Mouse (Mus musculus): Measurements from ENCODE around the gene Il17a. TPM values are rescaled to one million over a fixed set of nuclear protein-coding genes. Genes with fewer than 3 reads are reported as not detected.
"Not testable (repeated sequence)": the region's sequence is repeated elsewhere in the genome, so short reads cannot be mapped to it uniquely, and the experiment has no call there.

Gene Il17a
- polyA plus RNA-seq, 1 experiment from 2014 or later, result not detected

DNA sequence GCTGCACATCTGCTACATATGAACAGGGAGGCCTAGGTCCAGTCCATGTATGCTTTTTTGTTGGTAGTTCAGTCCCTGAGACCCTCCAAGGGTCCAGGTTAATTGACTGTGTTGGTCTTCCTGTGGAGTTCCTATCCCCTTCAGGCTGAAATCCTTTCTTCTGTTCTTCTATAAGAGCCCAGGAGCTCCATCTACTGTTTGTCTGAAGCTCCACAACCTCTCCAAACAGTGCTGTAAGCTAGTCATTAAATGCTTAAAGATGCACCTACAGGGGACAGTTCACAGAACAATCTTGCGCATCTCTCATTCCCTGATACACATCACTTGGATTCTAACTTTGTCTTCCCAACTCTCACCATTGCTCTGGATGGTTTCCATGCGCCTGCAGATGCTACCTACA is 7.8 kb downstream of the Il17a start:
- no peaks in the 10 kb centered on the region for H3K27me3 ChIP-seq
- no peak for DNase-seq (ENCODE audit: low read depth, low spot score)
- TF ChIP-seq CTCF (IDR thresholded peaks at IDR 0.05), result peak; percentile 75
- peak; percentile 71 for ATAC-seq
- in situ Hi-C loops (cut with MboI; ENCODE audit: low pct_unique_long_range_greater_than_20kb), result no loop called here
- ChIA-PET POLR2A (interaction anchor here (0.6 kb wide), 2 partner anchors 29 to 148 kb away, joined by 4 to 6 read pairs; no protein-coding TSS in a partner anchor), CTCF (interaction anchor here (0.7 to 3.7 kb wide), 13 partner anchors 10 to 133 kb away, joined by 3 to 26 read pairs (median 4); partner anchors contain the start of gene Pkhd1)

DNA sequence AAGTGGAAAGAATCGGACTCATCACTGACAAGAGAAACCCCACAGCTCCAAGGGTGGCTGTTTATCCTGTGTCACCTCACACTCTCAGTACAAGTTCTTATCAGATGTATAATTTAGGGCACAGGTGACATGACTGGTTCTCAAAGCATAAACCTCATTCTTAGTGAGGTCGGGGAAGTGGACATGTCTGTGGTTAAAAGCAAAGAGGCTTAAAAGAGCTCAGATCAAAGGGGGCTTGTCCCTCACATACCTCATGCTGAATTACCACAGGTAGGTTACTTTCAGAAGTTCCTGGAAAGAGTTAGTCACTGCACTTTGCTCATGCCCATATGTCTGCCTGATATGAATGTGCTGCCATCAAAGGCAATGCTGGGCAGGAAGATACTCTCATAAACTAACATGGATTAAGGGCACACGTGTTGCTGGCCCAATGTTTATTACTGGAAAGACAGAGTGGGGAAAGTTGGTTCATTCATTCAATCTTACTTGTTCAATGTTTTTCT is 9.8 kb downstream of the Il17a start:
- ATAC-seq, result no peak
- H3K27me3 ChIP-seq, result no peaks in the 10 kb centered on the region
- POLR2A ChIA-PET, result no interaction called here
- in situ Hi-C loops (cut with MboI; ENCODE audit: low pct_unique_long_range_greater_than_20kb), result no loop called here
- CTCF ChIA-PET, result interaction anchor here (1.2 to 3.5 kb wide), 5 partner anchors 14 to 130 kb away, joined by 3 to 18 read pairs (median 4); no protein-coding TSS in a partner anchor
- no peak for DNase-seq (ENCODE audit: low read depth, low spot score)
- TF ChIP-seq CTCF (IDR thresholded peaks at IDR 0.05), result no peak

DNA sequence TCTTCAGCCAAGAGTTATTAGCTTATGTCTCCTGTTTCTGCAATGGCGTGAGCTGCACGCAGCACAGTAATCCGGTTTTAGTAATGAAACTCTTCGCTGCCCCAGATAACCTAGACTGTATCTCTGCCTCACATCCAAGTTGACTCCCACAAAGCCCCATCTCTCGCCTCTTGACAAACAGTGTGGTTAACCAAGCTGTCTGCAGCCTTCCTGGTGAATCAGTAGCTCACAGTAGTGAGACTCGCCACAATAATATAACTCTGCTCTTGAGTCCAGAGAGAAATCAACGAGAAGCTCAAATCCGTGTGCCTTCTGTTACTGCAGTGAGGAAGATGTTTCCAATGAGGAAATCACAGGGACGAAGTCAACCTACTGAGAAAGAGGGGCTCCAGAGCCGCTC is 23.7 kb downstream of the Il17a start:
- TF ChIP-seq CTCF (IDR thresholded peaks at IDR 0.05), result no peak
- ChIA-PET CTCF (interaction anchor here (0.8 to 1.7 kb wide), 4 partner anchors 10 to 54 kb away, joined by 3 to 5 read pairs (median 3); no protein-coding TSS in a partner anchor), POLR2A (no interaction called here)
- ATAC-seq (no peak), DNase-seq (ENCODE audit: low read depth, low spot score) (no peak)
- in situ Hi-C loops (cut with MboI; ENCODE audit: low pct_unique_long_range_greater_than_20kb), result loop anchor here (5.0 kb wide), 1 partner anchor 142 kb away; no protein-coding TSS in a partner anchor
- H3K27me3 ChIP-seq, result no peaks in the 10 kb centered on the region

- ATAC-seq (no peak), DNase-seq (ENCODE audit: low read depth, low spot score) (no peak)
- H3K27me3 ChIP-seq, result no peaks in the 10 kb centered on the region
- in situ Hi-C loops (cut with MboI; ENCODE audit: low pct_unique_long_range_greater_than_20kb), result no loop called here
- CTCF ChIA-PET, result no interaction called here
- TF ChIP-seq CTCF (IDR thresholded peaks at IDR 0.05), result no peak
- POLR2A ChIA-PET, result interaction anchor here (1.0 kb wide), 1 partner anchor 99 kb away, joined by 4 read pairs; no protein-coding TSS in a partner anchor
These were observed 26.9 kb downstream of the Il17a start for GRCm38 (mm10) chr1:20757586-20757985.

GRCm38 (mm10) chr1:20759799-20760198 is 29.1 kb downstream of the Il17a start:
- in situ Hi-C loops (cut with MboI; ENCODE audit: low pct_unique_long_range_greater_than_20kb), result no loop called here
- ChIA-PET POLR2A (no interaction called here), CTCF (no interaction called here)
- ATAC-seq (no peak), DNase-seq (ENCODE audit: low read depth, low spot score) (no peak)
- no peak for TF ChIP-seq CTCF (IDR thresholded peaks at IDR 0.05)
- H3K27me3 ChIP-seq, result no peaks in the 10 kb centered on the region

- ChIA-PET CTCF (no interaction called here), POLR2A (no interaction called here)
- in situ Hi-C loops (cut with MboI; ENCODE audit: low pct_unique_long_range_greater_than_20kb), result no loop called here
- ATAC-seq (no peak), DNase-seq (ENCODE audit: low read depth, low spot score) (no peak)
- TF ChIP-seq CTCF (IDR thresholded peaks at IDR 0.05), result no peak
- no peaks in the 10 kb centered on the region for H3K27me3 ChIP-seq
These were observed 29.6 kb downstream of the Il17a start for GRCm38 (mm10) chr1:20760331-20760730.

GRCm38 (mm10) chr1:20761411-20761810 is 30.7 kb downstream of the Il17a start:
- DNase-seq (ENCODE audit: low read depth, low spot score) (no peak), ATAC-seq (no peak)
- TF ChIP-seq CTCF (IDR thresholded peaks at IDR 0.05), result no peak
- CTCF ChIA-PET, result no interaction called here
- in situ Hi-C loops (cut with MboI; ENCODE audit: low pct_unique_long_range_greater_than_20kb), result no loop called here
- POLR2A ChIA-PET, result no interaction called here
- no peaks in the 10 kb centered on the region for H3K27me3 ChIP-seq

DNA sequence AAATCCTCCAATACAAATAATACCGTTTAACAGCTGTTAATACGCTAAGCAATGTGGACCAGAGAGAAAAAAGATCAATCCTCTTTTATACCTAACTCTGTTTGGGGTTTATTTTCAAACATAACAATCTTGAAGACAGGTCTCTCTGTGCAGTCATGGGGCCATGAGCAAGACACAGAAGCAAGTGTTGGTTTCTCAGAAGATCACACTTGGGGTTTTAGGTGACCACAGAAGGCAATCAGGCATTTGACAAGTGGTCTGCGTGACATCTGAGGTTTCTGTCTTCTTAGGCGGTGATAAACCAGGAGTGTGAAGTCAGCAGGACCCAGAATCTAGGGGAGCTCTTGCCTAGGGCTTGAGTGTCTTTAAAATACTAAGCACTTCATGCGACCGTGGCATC is 35.8 kb downstream of the Il17a start:
- ATAC-seq (no peak), DNase-seq (ENCODE audit: low read depth, low spot score) (no peak)
- H3K27me3 ChIP-seq, result no peaks in the 10 kb centered on the region
- ChIA-PET CTCF (no interaction called here), POLR2A (no interaction called here)
- TF ChIP-seq CTCF (IDR thresholded peaks at IDR 0.05), result no peak
- in situ Hi-C loops (cut with MboI; ENCODE audit: low pct_unique_long_range_greater_than_20kb), result no loop called here

DNA sequence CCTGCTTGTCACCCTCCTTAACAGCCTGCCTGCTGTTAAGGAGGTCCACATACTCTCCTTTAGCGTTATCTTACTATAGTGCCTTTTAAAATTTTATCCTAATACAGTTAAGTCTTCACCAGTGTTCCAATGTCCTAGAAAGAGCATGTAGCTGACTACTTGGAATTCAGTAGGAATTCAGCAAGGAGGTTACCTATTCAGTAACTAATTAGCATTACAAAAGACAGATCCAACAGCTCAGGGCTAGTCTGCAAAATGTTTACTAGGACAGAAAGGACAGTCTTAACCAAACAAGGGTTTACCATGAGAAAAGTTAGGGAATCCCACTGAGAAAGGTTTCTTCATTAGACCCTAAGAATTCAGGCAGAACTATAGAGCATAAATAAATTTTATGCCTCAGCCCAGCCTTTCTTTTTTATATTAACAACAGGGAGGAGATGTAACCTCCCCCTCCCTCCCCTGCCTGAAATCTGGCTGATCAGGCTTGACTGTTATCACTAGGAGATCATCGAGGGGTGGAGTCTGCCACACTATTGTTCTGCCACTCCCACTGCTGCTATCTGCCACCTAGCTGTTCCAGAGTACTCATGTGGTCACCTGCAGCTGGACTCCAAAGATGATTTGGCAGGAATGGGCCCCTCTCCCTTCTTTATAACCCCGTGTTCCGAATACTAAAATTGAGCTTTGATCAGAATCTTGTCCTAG is 43.5 kb downstream of the Il17a start:
- ATAC-seq; CTCF ChIA-PET; POLR2A ChIA-PET; in situ Hi-C loops (cut with MboI; ENCODE audit: low pct_unique_long_range_greater_than_20kb); DNase-seq (ENCODE audit: low read depth, low spot score); H3K27me3 ChIP-seq: not testable (repeated sequence)

DNA sequence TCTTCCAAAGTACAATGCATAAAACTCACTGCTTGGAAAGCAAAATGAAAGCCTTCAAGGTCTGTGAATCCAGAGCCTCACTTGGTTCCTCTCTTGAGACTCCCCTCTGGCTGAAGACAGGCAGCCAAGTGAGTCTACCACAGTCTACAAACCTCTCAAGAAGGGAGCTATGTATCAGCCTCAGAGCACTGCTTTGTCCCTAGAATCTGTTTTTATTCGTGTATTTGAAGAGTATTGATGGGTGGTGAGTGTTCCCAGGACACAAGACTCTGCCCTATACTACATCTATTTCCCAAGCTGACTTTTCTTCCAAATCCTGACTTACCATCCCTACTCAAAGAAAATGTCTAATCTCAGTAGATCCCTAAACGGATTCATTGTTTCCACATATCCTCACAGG is 47.7 kb downstream of the Il17a start:
- POLR2A ChIA-PET, result no interaction called here

More for the DNA sequence above, 47.7 kb downstream of the Il17a start:
- no peak for TF ChIP-seq CTCF (IDR thresholded peaks at IDR 0.05)
- DNase-seq (ENCODE audit: low read depth, low spot score) (no peak), ATAC-seq (no peak)
- CTCF ChIA-PET, result no interaction called here
- no peaks in the 10 kb centered on the region for H3K27me3 ChIP-seq
- in situ Hi-C loops (cut with MboI; ENCODE audit: low pct_unique_long_range_greater_than_20kb), result no loop called here

Other genes starting within 250 kb of the Il17a start
- 58.4 TPM for gene Pkhd1, start 112.8 kb upstream of the Il17a start, polyA plus RNA-seq (2021)
- not detected for gene Il17f, start 59.7 kb downstream of the Il17a start, polyA plus RNA-seq (2021)
- gene Mcm3, start 89.4 kb downstream of the Il17a start, polyA plus RNA-seq (2021), result 57.3 TPM
- 7.5 TPM for gene Paqr8, start 159.7 kb downstream of the Il17a start, polyA plus RNA-seq (2021)
- 6.1 TPM for gene Efhc1, start 220.7 kb downstream of the Il17a start, polyA plus RNA-seq (2021)